Mouse (Mus musculus) MEL (cell line): ENCODE data around the gene Oosp2. TPM values are rescaled to one million over a fixed set of nuclear protein-coding genes. Genes with fewer than 3 reads are reported as not detected.

Source experiments
- DNase-seq: peaks from one replicate; pipeline ENCODE4 v3.0.0; 2011; ENCODE audit warnings: low read depth, low spot score
- H3K27ac ChIP-seq: 2 replicates; pipeline ENCODE4 v1.5.1; 2012; ENCODE audit warnings: low read depth, mild to moderate bottlenecking, control low read depth, low read length, moderate library complexity; ENCODE audit not compliant: control insufficient read depth
- H3K27me3 ChIP-seq, 2 experiments: fragments of 150-350 bp in 1 of 2; sonication (generic) in 1 of 2; 2 replicates each; pipeline ENCODE4 v1.6.1; 2012; ENCODE audit warnings: low read length in 2 of 2, mild to moderate bottlenecking in 2 of 2, improper control_type of control experiment in 1 of 2, moderate library complexity in 1 of 2; ENCODE audit not compliant: insufficient read depth in 2 of 2, control insufficient read depth in 1 of 2
- H3K36me3 ChIP-seq, 2 experiments: 2 replicates each; pipeline ENCODE4 v1.6.1; 2012 to 2014; ENCODE audit warnings: low read length in 2 of 2, improper control_type of control experiment in 1 of 2, inconsistent platforms in 1 of 2, mild to moderate bottlenecking in 1 of 2; ENCODE audit not compliant: insufficient read depth in 2 of 2, control insufficient read depth in 1 of 2
- H3K4me1 ChIP-seq, 2 experiments: fragments of 150-350 bp in 1 of 2; sonication (generic) in 1 of 2; 2 replicates each; pipeline ENCODE4 v1.6.1; 2012; ENCODE audit warnings: low read length in 2 of 2, improper control_type of control experiment in 1 of 2, mild to moderate bottlenecking in 1 of 2; ENCODE audit not compliant: insufficient read depth in 2 of 2, control insufficient read depth in 1 of 2
- H3K4me3 ChIP-seq, 2 experiments: fragments of 150-350 bp in 1 of 2; sonication (generic) in 1 of 2; 2 replicates each; pipeline ENCODE4 v1.5.1; 2012; ENCODE audit warnings: low read depth in 2 of 2, low read length in 2 of 2, mild to moderate bottlenecking in 2 of 2, moderate library complexity in 2 of 2, control low read depth in 1 of 2, improper control_type of control experiment in 1 of 2; ENCODE audit not compliant: control insufficient read depth in 1 of 2, insufficient read depth in 1 of 2
- H3K79me2 ChIP-seq: 2 replicates; pipeline ENCODE4 v1.6.1; 2012; ENCODE audit warnings: mild to moderate bottlenecking, low read length, moderate library complexity; ENCODE audit not compliant: control insufficient read depth, poor library complexity, insufficient read depth
- H3K9ac ChIP-seq: 2 replicates; pipeline ENCODE4 v1.6.1; 2012; ENCODE audit warnings: low read depth, mild to moderate bottlenecking, control low read depth, low read length, moderate library complexity; ENCODE audit not compliant: control insufficient read depth, poor library complexity, severe bottlenecking
- H3K9me3 ChIP-seq: fragments of 150-350 bp; sonication (generic); replicated peaks from 2 replicates; pipeline ENCODE4 v1.6.1; 2012; ENCODE audit warnings: mild to moderate bottlenecking, low read length, improper control_type of control experiment, moderate library complexity; ENCODE audit not compliant: insufficient read depth
- BHLHE40 ChIP-seq: IDR thresholded peaks from 2 replicates; pipeline ENCODE4 v1.6.1; 2012; ENCODE audit warnings: low read depth, mild to moderate bottlenecking, inconsistent platforms, low read length, improper control_type of control experiment, borderline replicate concordance
- CHD1 ChIP-seq: IDR thresholded peaks from 2 replicates; pipeline ENCODE4 v1.6.1; 2012; ENCODE audit warnings: low read depth, mild to moderate bottlenecking, inconsistent platforms, low read length, improper control_type of control experiment
- CHD2 ChIP-seq: IDR thresholded peaks from 2 replicates; pipeline ENCODE4 v1.6.1; 2011; ENCODE audit warnings: low read length, improper control_type of control experiment
- CTCF ChIP-seq, 3 experiments: IDR thresholded peaks in 2 of 3; conservative IDR thresholded peaks in 1 of 3; 2 replicates each; pipeline ENCODE4 v1.5.1; 2011 to 2012; ENCODE audit warnings: low read length in 3 of 3, low read depth in 2 of 3, mild to moderate bottlenecking in 2 of 3, improper control_type of control experiment in 1 of 3, inconsistent platforms in 1 of 3, mixed read lengths in 1 of 3, moderate library complexity in 1 of 3; ENCODE audit not compliant: control insufficient read depth in 1 of 3, insufficient read depth in 1 of 3, poor library complexity in 1 of 3, severe bottlenecking in 1 of 3
- E2F4 ChIP-seq: IDR thresholded peaks from 2 replicates; pipeline ENCODE4 v1.6.1; 2011; ENCODE audit warnings: low read depth, low read length, improper control_type of control experiment, borderline replicate concordance
- EP300 ChIP-seq, 2 experiments: IDR thresholded peaks; 2 replicates each; pipeline ENCODE4 v1.6.1; 2011; ENCODE audit warnings: improper control_type of control experiment in 2 of 2, low read length in 2 of 2, low read depth in 1 of 2, mild to moderate bottlenecking in 1 of 2
- ETS1 ChIP-seq: IDR thresholded peaks from 2 replicates; pipeline ENCODE4 v1.6.1; 2012; ENCODE audit warnings: low read depth, mild to moderate bottlenecking, inconsistent platforms, low read length, improper control_type of control experiment, moderate library complexity
- GABPA ChIP-seq: IDR thresholded peaks from 2 replicates; pipeline ENCODE4 v1.6.1; 2012; ENCODE audit warnings: low read depth, mild to moderate bottlenecking, inconsistent platforms, low read length, improper control_type of control experiment, moderate library complexity
- GATA1 ChIP-seq: IDR thresholded peaks from 2 replicates; pipeline ENCODE4 v1.6.1; 2011; ENCODE audit warnings: low read depth, low read length, improper control_type of control experiment
- HCFC1 ChIP-seq: IDR thresholded peaks from 2 replicates; pipeline ENCODE4 v1.6.1; 2012; ENCODE audit warnings: low read depth, mild to moderate bottlenecking, inconsistent platforms, low read length, improper control_type of control experiment, moderate library complexity
- KAT2A ChIP-seq: conservative IDR thresholded peaks from 2 replicates; pipeline ENCODE4 v1.6.1; 2012; ENCODE audit warnings: low read depth, low read length, improper control_type of control experiment, inconsistent platforms
- MAFK ChIP-seq: IDR thresholded peaks from 2 replicates; pipeline ENCODE4 v1.6.1; 2011; ENCODE audit warnings: low read depth, mild to moderate bottlenecking, low read length, improper control_type of control experiment, borderline replicate concordance
- MAZ ChIP-seq: IDR thresholded peaks from 2 replicates; pipeline ENCODE4 v1.6.1; 2012; ENCODE audit warnings: low read depth, mild to moderate bottlenecking, inconsistent platforms, low read length, improper control_type of control experiment
- MEF2A ChIP-seq: IDR thresholded peaks from 2 replicates; pipeline ENCODE4 v1.6.1; 2014; ENCODE audit warnings: low read depth, mild to moderate bottlenecking, inconsistent platforms, low read length, improper control_type of control experiment; ENCODE audit not compliant: poor library complexity, insufficient replicate concordance, severe bottlenecking; ENCODE audit errors: extremely low read depth
- MYC ChIP-seq: IDR thresholded peaks from 2 replicates; pipeline ENCODE4 v1.6.1; 2011; ENCODE audit warnings: low read depth, mild to moderate bottlenecking, low read length, improper control_type of control experiment, moderate library complexity
- POLR2A ChIP-seq, 2 experiments: IDR thresholded peaks; 2 replicates each; pipeline ENCODE4 v1.6.1; 2011 to 2012; ENCODE audit warnings: low read length in 2 of 2, mild to moderate bottlenecking in 2 of 2, control low read depth in 1 of 2, improper control_type of control experiment in 1 of 2, low read depth in 1 of 2, moderate library complexity in 1 of 2; ENCODE audit not compliant: control insufficient read depth in 1 of 2, insufficient read depth in 1 of 2, poor library complexity in 1 of 2
- POLR2AphosphoS2 ChIP-seq: IDR thresholded peaks from 2 replicates; pipeline ENCODE4 v1.6.1; 2011; ENCODE audit warnings: low read length, improper control_type of control experiment
- POLR2AphosphoS5 ChIP-seq: IDR thresholded peaks from 2 replicates; pipeline ENCODE4 v1.6.1; 2012; ENCODE audit warnings: low read depth, borderline replicate concordance, mild to moderate bottlenecking, inconsistent platforms, low read length, moderate library complexity, mixed read lengths
- RAD21 ChIP-seq: IDR thresholded peaks from 2 replicates; pipeline ENCODE4 v1.6.1; 2011; ENCODE audit warnings: mild to moderate bottlenecking, low read depth, low read length, improper control_type of control experiment
- RCOR1 ChIP-seq: IDR thresholded peaks from 2 replicates; pipeline ENCODE4 v1.6.1; 2012; ENCODE audit warnings: low read depth, mild to moderate bottlenecking, inconsistent platforms, low read length, improper control_type of control experiment
- SIN3A ChIP-seq: IDR thresholded peaks from 2 replicates; pipeline ENCODE4 v1.6.1; 2012; ENCODE audit warnings: low read length, improper control_type of control experiment, inconsistent platforms
- TAL1 ChIP-seq: IDR thresholded peaks from 2 replicates; pipeline ENCODE4 v1.6.1; 2012; ENCODE audit warnings: mild to moderate bottlenecking, inconsistent platforms, low read length, moderate library complexity, mixed read lengths
- TCF12 ChIP-seq: IDR thresholded peaks from 2 replicates; pipeline ENCODE4 v1.6.1; 2014; ENCODE audit warnings: low read depth, mild to moderate bottlenecking, inconsistent platforms, low read length, improper control_type of control experiment, moderate library complexity
- UBTF ChIP-seq: IDR thresholded peaks from 2 replicates; pipeline ENCODE4 v1.6.1; 2012; ENCODE audit warnings: low read depth, mild to moderate bottlenecking, inconsistent platforms, low read length, improper control_type of control experiment, moderate library complexity, borderline replicate concordance; ENCODE audit not compliant: insufficient read depth
- USF1 ChIP-seq: IDR thresholded peaks from 2 replicates; pipeline ENCODE4 v1.6.1; 2014; ENCODE audit warnings: low read depth, mild to moderate bottlenecking, inconsistent platforms, low read length, improper control_type of control experiment, moderate library complexity
- USF2 ChIP-seq, 2 experiments: IDR thresholded peaks; 2 replicates each; pipeline ENCODE4 v1.6.1; 2011 to 2012; ENCODE audit warnings: improper control_type of control experiment in 2 of 2, low read length in 2 of 2, borderline replicate concordance in 1 of 2, inconsistent platforms in 1 of 2, low read depth in 1 of 2, mild to moderate bottlenecking in 1 of 2; ENCODE audit not compliant: insufficient read depth in 1 of 2
- ZKSCAN1 ChIP-seq: IDR thresholded peaks from 2 replicates; pipeline ENCODE4 v1.6.1; 2012; ENCODE audit warnings: low read depth, mild to moderate bottlenecking, inconsistent platforms, low read length, improper control_type of control experiment, moderate library complexity
- ZMIZ1 ChIP-seq: IDR thresholded peaks from 2 replicates; pipeline ENCODE4 v1.6.1; 2012; ENCODE audit warnings: low read depth, mild to moderate bottlenecking, inconsistent platforms, low read length, improper control_type of control experiment, moderate library complexity
- ZNF384 ChIP-seq: IDR thresholded peaks from 2 replicates; pipeline ENCODE4 v1.6.1; 2012; ENCODE audit warnings: low read depth, mild to moderate bottlenecking, inconsistent platforms, low read length, improper control_type of control experiment
- polyA plus RNA-seq, 2 experiments: library from polyadenylated mRNA; stranded (reverse) in 1 of 2; unstranded in 1 of 2; fragments of >175 nt in 1 of 2; fragments of >200 nt in 1 of 2; gene quantifications; 2 replicates each; pipeline versions ENCODE4 v1.2.1 to v1.2.4; 2012; ENCODE audit warnings: low replicate concordance in 2 of 2, low read depth in 1 of 2; ENCODE audit not compliant: insufficient read length in 2 of 2, insufficient read depth in 1 of 2, missing spikeins in 1 of 2
- total RNA-seq: library from RNA; depleted of rRNA; stranded (reverse); fragments of 300-350 nt; gene quantifications from 2 replicates; pipeline ENCODE4 v1.2.3, GENCODE M21; 2012

Oosp2 gene
- total and polyA plus RNA-seq, 3 experiments = not detected

GRCm38 (mm10) chr19:11633732-11634131, 26.6 kb downstream of the Oosp2 start:
- H3K27ac ChIP-seq = peak overlapping the region; percentile 95
- H3K4me3 ChIP-seq = peak overlapping the region in 1 of 2 experiments; percentile 1; a peak in 2 of 4 replicates
- no peak overlapping the region for H3K9ac ChIP-seq
- TF ChIP-seq RCOR1 (no peak), ETS1 (peak; percentile 52), USF1 (peak; percentile 34; the same call in 1 of the 2 replicates), CTCF (IDR thresholded peaks at IDR 0.05 in 2 of 3, conservative IDR thresholded peaks at IDR 0.05 in 1 of 3; ENCODE audit: control insufficient read depth in 1 of 3, insufficient read depth in 1 of 3, low read depth in 2 of 3, low read length in 3 of 3, poor library complexity in 1 of 3, severe bottlenecking in 1 of 3) (no peak), EP300 (IDR thresholded peaks at IDR 0.05; ENCODE audit: low read depth in 1 of 2, low read length in 2 of 2) (peak in 1 of 2 experiments; percentile 9; a peak in 1 of 4 replicates)
- TF ChIP-seq, all 39 proteins: peak for 3
- Histone ChIP-seq H3K36me3 (peaks cover 0 to 25% of the 10 kb centered on the region in 2 experiments; a peak in 2 of 4 replicates), H3K79me2 (no peaks in the 10 kb centered on the region), H3K4me1 (peaks cover 3 to 11% of the 10 kb centered on the region in 2 experiments; a peak in 3 of 4 replicates), H3K9me3 (no peaks in the 10 kb centered on the region), H3K27me3 (no peaks in the 10 kb centered on the region)
- DNase-seq = peak; percentile 60

GRCm38 (mm10) chr19:11625231-11625630, 35.1 kb downstream of the Oosp2 start:
- peak overlapping the region; percentile 18 for H3K27ac ChIP-seq
- H3K4me3 ChIP-seq = no peak overlapping the region
- no peaks in the 10 kb centered on the region for H3K9me3 ChIP-seq
- H3K79me2 ChIP-seq = no peaks in the 10 kb centered on the region
- H3K36me3 ChIP-seq = peaks cover 0 to 38% of the 10 kb centered on the region in 2 experiments; a peak in 2 of 4 replicates
- peak; percentile 76 for DNase-seq
- no peaks in the 10 kb centered on the region for H3K27me3 ChIP-seq
- H3K4me1 ChIP-seq = peaks cover 10 to 21% of the 10 kb centered on the region in 2 experiments
- H3K9ac ChIP-seq = no peak overlapping the region
- TF ChIP-seq GABPA (no peak), MEF2A (no peak), ZNF384 (peak; percentile 86), TAL1 (peak; percentile 67), GATA1 (peak; percentile 85), KAT2A (no peak), UBTF (no peak), RCOR1 (0 out of 2 replicates have a peak, but pooled peaks have one; percentile 47), MAFK (no peak), ZMIZ1 (no peak), ZKSCAN1 (no peak), CHD2 (no peak), BHLHE40 (no peak), MAZ (0 out of 2 replicates have a peak, but pooled peaks have one; percentile 34), EP300 (IDR thresholded peaks at IDR 0.05; ENCODE audit: low read depth in 1 of 2, low read length in 2 of 2) (peak; percentile 79 to 88; a peak in 3 of 4 replicates), MYC (no peak), USF2 (IDR thresholded peaks at IDR 0.05; ENCODE audit: borderline replicate concordance in 1 of 2, insufficient read depth in 1 of 2, low read depth in 1 of 2, low read length in 2 of 2) (no peak), ETS1 (peak; percentile 81), TCF12 (peak; percentile 84), SIN3A (peak; percentile 30), POLR2AphosphoS5 (no peak), CHD1 (no peak), POLR2AphosphoS2 (no peak), E2F4 (no peak), HCFC1 (no peak), RAD21 (no peak), CTCF (IDR thresholded peaks at IDR 0.05 in 2 of 3, conservative IDR thresholded peaks at IDR 0.05 in 1 of 3; ENCODE audit: control insufficient read depth in 1 of 3, insufficient read depth in 1 of 3, low read depth in 2 of 3, low read length in 3 of 3, poor library complexity in 1 of 3, severe bottlenecking in 1 of 3) (no peak), POLR2A (IDR thresholded peaks at IDR 0.05; ENCODE audit: control insufficient read depth in 1 of 2, insufficient read depth in 1 of 2, low read depth in 1 of 2, low read length in 2 of 2, poor library complexity in 1 of 2) (no peak)
